Mouse (Mus musculus) kidney, adult 2 months (tissue): ENCODE results near the gene B4galnt1.

Experiments used
- CTCF ChIP-seq: fragments of 200-500 bp; conservative IDR thresholded peaks from 2 replicates; pipeline ENCODE4 v1.5.1; 2011; ENCODE audit warnings: low read depth, mild to moderate bottlenecking, control low read depth, low read length, moderate library complexity, mixed read lengths; ENCODE audit not compliant: insufficient read depth, insufficient read length
- POLR2A ChIP-seq: fragments of 200-500 bp; IDR thresholded peaks from one replicate; pipeline ENCODE4 v1.6.1; 2011; ENCODE audit warnings: low read depth, low read length, control low read depth

- TF ChIP-seq CTCF (no peak), POLR2A (no peak)
Measured at GRCm38 (mm10) chr10:127209928-127210570, 45.0 kb downstream of the B4galnt1 start.
